Mouse (Mus musculus): ENCODE data around the gene Setd5.

DNA sequence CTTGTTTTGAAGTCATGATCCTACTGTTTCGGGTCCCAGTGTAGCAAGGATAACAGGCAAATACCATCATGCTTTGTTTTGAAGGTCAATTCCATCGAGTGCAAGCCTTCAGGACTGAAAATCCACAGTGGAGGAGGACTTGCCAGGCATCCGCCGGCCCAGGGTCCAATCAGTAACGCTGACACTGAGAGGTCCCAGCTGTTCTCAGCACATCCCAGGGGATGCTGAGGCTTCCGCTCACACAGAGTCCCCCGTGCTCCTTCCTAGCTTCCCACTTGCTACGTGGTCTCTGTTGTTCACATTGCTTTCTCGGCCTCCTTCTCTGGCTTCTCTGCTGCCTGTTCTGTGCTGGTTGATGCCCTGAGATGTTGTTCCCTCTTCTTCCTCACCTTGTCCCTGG is 107.0 kb downstream of the Setd5 start:
- TF ChIP-seq POLR2A (IDR thresholded peaks at IDR 0.05; ENCODE audit: low read depth, low read length): no peak
- TF ChIP-seq CTCF (conservative IDR thresholded peaks at IDR 0.05; ENCODE audit: insufficient read depth, insufficient read length, low read depth, low read length): no peak

All from kidney, adult 2 months (tissue).